Mouse (Mus musculus) liver, adult 2 months (tissue): Measurements from ENCODE around the gene L3hypdh. TPM values are rescaled to one million over a fixed set of nuclear protein-coding genes. Genes with fewer than 3 reads are reported as not detected.

ENCODE experiments used
- DNase-seq: peaks from one replicate; pipeline ENCODE4 v3.0.0-alpha.2; 2011; ENCODE audit warnings: low read depth, low spot score; ENCODE audit errors: extremely low read depth
- H3K27ac ChIP-seq: fragments of 200-500 bp; replicated peaks from 2 replicates; pipeline ENCODE4 v1.5.1; 2012; ENCODE audit warnings: low read depth, mild to moderate bottlenecking, control low read depth, inconsistent platforms, low read length; ENCODE audit not compliant: insufficient read depth
- H3K27me3 ChIP-seq: fragments of 200-500 bp; 2 replicates; pipeline ENCODE4 v1.6.1; 2012; ENCODE audit warnings: mild to moderate bottlenecking, moderate library complexity, low read length, inconsistent platforms; ENCODE audit not compliant: control insufficient read depth, insufficient read depth
- H3K36me3 ChIP-seq: fragments of 200-500 bp; 2 replicates; pipeline ENCODE4 v1.6.1; 2012; ENCODE audit warnings: low read length, inconsistent platforms; ENCODE audit not compliant: control insufficient read depth, insufficient read depth
- H3K4me1 ChIP-seq: fragments of 200-500 bp; 2 replicates; pipeline ENCODE4 v1.6.1; 2011; ENCODE audit warnings: low read length; ENCODE audit not compliant: control insufficient read depth, insufficient read depth
- H3K4me3 ChIP-seq: fragments of 200-500 bp; 2 replicates; pipeline ENCODE4 v1.5.1; 2011; ENCODE audit warnings: low read depth, mild to moderate bottlenecking, control low read depth, low read length, moderate library complexity; ENCODE audit not compliant: insufficient read depth
- H3K79me2 ChIP-seq: fragments of 200-500 bp; 2 replicates; pipeline ENCODE4 v1.6.1; 2012; ENCODE audit warnings: inconsistent platforms, mild to moderate bottlenecking, low read length, moderate library complexity; ENCODE audit not compliant: control insufficient read depth, insufficient read depth
- H3K9ac ChIP-seq: fragments of 200-500 bp; 2 replicates; pipeline ENCODE4 v1.6.1; 2012; ENCODE audit warnings: low read depth, mild to moderate bottlenecking, control low read depth, inconsistent platforms, low read length
- CTCF ChIP-seq: fragments of 200-500 bp; IDR thresholded peaks from 2 replicates; pipeline ENCODE4 v1.5.1; 2011; ENCODE audit warnings: low read depth, low read length, control low read depth
- POLR2A ChIP-seq: fragments of 200-500 bp; IDR thresholded peaks from 2 replicates; pipeline ENCODE4 v1.6.1; 2011; ENCODE audit warnings: low read length, control low read depth; ENCODE audit not compliant: insufficient read depth; ENCODE audit errors: extremely low read depth
- WGBS: fragments of 180-500 bp; shearing (Covaris S2); methylation state at CpG from one replicate; pipeline ENCODE4 v1.1.7; 2018; 5-methylcytosine and 5-hydroxymethylcytosine counted together
- polyA plus RNA-seq: library from polyadenylated mRNA; depleted of rRNA; stranded (reverse); fragments of >200 nt; gene quantifications from 2 replicates; pipeline ENCODE4 v1.2.3, GENCODE M21; 2012; rRNA removed
- total RNA-seq: library from RNA; depleted of rRNA; stranded (reverse); fragments of >200 nt; gene quantifications from 2 replicates; pipeline ENCODE4 v1.2.3, GENCODE M21; 2014; rRNA removed

The L3hypdh gene
- total and polyA plus RNA-seq, 2 experiments: 26.6 to 33.1 TPM

- H3K4me3 ChIP-seq: no peak overlapping the region
- H3K9ac ChIP-seq: no peak overlapping the region
- H3K79me2 ChIP-seq: no peaks in the 10 kb centered on the region
- no peak for DNase-seq
- H3K4me1 ChIP-seq: no peaks in the 10 kb centered on the region
- TF ChIP-seq CTCF (no peak), POLR2A (no peak)
- H3K27ac ChIP-seq: no peak overlapping the region
- WGBS: 97% methylated on average over 5 of the region's 5 CpGs
- no peaks in the 10 kb centered on the region for H3K27me3 ChIP-seq
- no peaks in the 10 kb centered on the region for H3K36me3 ChIP-seq
These were observed 61.7 kb downstream of the L3hypdh start for GRCm38 (mm10) chr12:72023572-72023971.

Other genes starting within 250 kb of the L3hypdh start
- gene Gpr135, start 14.3 kb downstream of the L3hypdh start, total RNA-seq: 0.28 and 0.81 TPM in 2 replicates
- gene Gpr135, start 14.3 kb downstream of the L3hypdh start, polyA plus RNA-seq: 2.3 and 3.0 TPM in 2 replicates
- 29.1 and 30.3 TPM in 2 replicates for gene Jkamp, start 150 bp upstream of the L3hypdh start, total RNA-seq
- 42.1 and 45.8 TPM in 2 replicates for gene Jkamp, start 150 bp upstream of the L3hypdh start, polyA plus RNA-seq
- gene Ccdc175, start 99.6 kb upstream of the L3hypdh start, total RNA-seq: not detected in 2 replicates
- not detected in 2 replicates for gene Ccdc175, start 99.6 kb upstream of the L3hypdh start, polyA plus RNA-seq